Mouse (Mus musculus) MEL (cell line): ENCODE measurements around the gene Irgm2. TPM values are rescaled to one million over a fixed set of nuclear protein-coding genes. Genes with fewer than 3 reads are reported as not detected.
A peak's percentile ranks its signal among the peaks of the same experiment; 100 is the strongest.

Experiments used
- DNase-seq: peaks from one replicate; pipeline ENCODE4 v3.0.0; 2011; ENCODE audit warnings: low read depth, low spot score
- H3K27ac ChIP-seq: 2 replicates; pipeline ENCODE4 v1.5.1; 2012; ENCODE audit warnings: low read depth, mild to moderate bottlenecking, control low read depth, low read length, moderate library complexity; ENCODE audit not compliant: control insufficient read depth
- H3K27me3 ChIP-seq, 2 experiments: fragments of 150-350 bp in 1 of 2; sonication (generic) in 1 of 2; 2 replicates each; pipeline ENCODE4 v1.6.1; 2012; ENCODE audit warnings: low read length in 2 of 2, mild to moderate bottlenecking in 2 of 2, improper control_type of control experiment in 1 of 2, moderate library complexity in 1 of 2; ENCODE audit not compliant: insufficient read depth in 2 of 2, control insufficient read depth in 1 of 2
- H3K36me3 ChIP-seq, 2 experiments: 2 replicates each; pipeline ENCODE4 v1.6.1; 2012 to 2014; ENCODE audit warnings: low read length in 2 of 2, improper control_type of control experiment in 1 of 2, inconsistent platforms in 1 of 2, mild to moderate bottlenecking in 1 of 2; ENCODE audit not compliant: insufficient read depth in 2 of 2, control insufficient read depth in 1 of 2
- H3K4me1 ChIP-seq, 2 experiments: fragments of 150-350 bp in 1 of 2; sonication (generic) in 1 of 2; 2 replicates each; pipeline ENCODE4 v1.6.1; 2012; ENCODE audit warnings: low read length in 2 of 2, improper control_type of control experiment in 1 of 2, mild to moderate bottlenecking in 1 of 2; ENCODE audit not compliant: insufficient read depth in 2 of 2, control insufficient read depth in 1 of 2
- H3K4me3 ChIP-seq, 2 experiments: fragments of 150-350 bp in 1 of 2; sonication (generic) in 1 of 2; 2 replicates each; pipeline ENCODE4 v1.5.1; 2012; ENCODE audit warnings: low read depth in 2 of 2, low read length in 2 of 2, mild to moderate bottlenecking in 2 of 2, moderate library complexity in 2 of 2, control low read depth in 1 of 2, improper control_type of control experiment in 1 of 2; ENCODE audit not compliant: control insufficient read depth in 1 of 2, insufficient read depth in 1 of 2
- H3K79me2 ChIP-seq: 2 replicates; pipeline ENCODE4 v1.6.1; 2012; ENCODE audit warnings: mild to moderate bottlenecking, low read length, moderate library complexity; ENCODE audit not compliant: control insufficient read depth, poor library complexity, insufficient read depth
- H3K9ac ChIP-seq: 2 replicates; pipeline ENCODE4 v1.6.1; 2012; ENCODE audit warnings: low read depth, mild to moderate bottlenecking, control low read depth, low read length, moderate library complexity; ENCODE audit not compliant: control insufficient read depth, poor library complexity, severe bottlenecking
- H3K9me3 ChIP-seq: fragments of 150-350 bp; sonication (generic); replicated peaks from 2 replicates; pipeline ENCODE4 v1.6.1; 2012; ENCODE audit warnings: mild to moderate bottlenecking, low read length, improper control_type of control experiment, moderate library complexity; ENCODE audit not compliant: insufficient read depth
- CTCF ChIP-seq, 3 experiments: IDR thresholded peaks in 2 of 3; conservative IDR thresholded peaks in 1 of 3; 2 replicates each; pipeline ENCODE4 v1.5.1; 2011 to 2012; ENCODE audit warnings: low read length in 3 of 3, low read depth in 2 of 3, mild to moderate bottlenecking in 2 of 3, improper control_type of control experiment in 1 of 3, inconsistent platforms in 1 of 3, mixed read lengths in 1 of 3, moderate library complexity in 1 of 3; ENCODE audit not compliant: control insufficient read depth in 1 of 3, insufficient read depth in 1 of 3, poor library complexity in 1 of 3, severe bottlenecking in 1 of 3
- E2F4 ChIP-seq: IDR thresholded peaks from 2 replicates; pipeline ENCODE4 v1.6.1; 2011; ENCODE audit warnings: low read depth, low read length, improper control_type of control experiment, borderline replicate concordance
- EP300 ChIP-seq, 2 experiments: IDR thresholded peaks; 2 replicates each; pipeline ENCODE4 v1.6.1; 2011; ENCODE audit warnings: improper control_type of control experiment in 2 of 2, low read length in 2 of 2, low read depth in 1 of 2, mild to moderate bottlenecking in 1 of 2
- GABPA ChIP-seq: IDR thresholded peaks from 2 replicates; pipeline ENCODE4 v1.6.1; 2012; ENCODE audit warnings: low read depth, mild to moderate bottlenecking, inconsistent platforms, low read length, improper control_type of control experiment, moderate library complexity
- HCFC1 ChIP-seq: IDR thresholded peaks from 2 replicates; pipeline ENCODE4 v1.6.1; 2012; ENCODE audit warnings: low read depth, mild to moderate bottlenecking, inconsistent platforms, low read length, improper control_type of control experiment, moderate library complexity
- JUND ChIP-seq: IDR thresholded peaks from 2 replicates; pipeline ENCODE4 v1.6.1; 2011; ENCODE audit warnings: low read depth, mild to moderate bottlenecking, improper control_type of control experiment, low read length
- KAT2A ChIP-seq: conservative IDR thresholded peaks from 2 replicates; pipeline ENCODE4 v1.6.1; 2012; ENCODE audit warnings: low read depth, low read length, improper control_type of control experiment, inconsistent platforms
- MAX ChIP-seq: IDR thresholded peaks from 2 replicates; pipeline ENCODE4 v1.6.1; 2011; ENCODE audit warnings: low read length, improper control_type of control experiment
- MAZ ChIP-seq: IDR thresholded peaks from 2 replicates; pipeline ENCODE4 v1.6.1; 2012; ENCODE audit warnings: low read depth, mild to moderate bottlenecking, inconsistent platforms, low read length, improper control_type of control experiment
- MEF2A ChIP-seq: IDR thresholded peaks from 2 replicates; pipeline ENCODE4 v1.6.1; 2014; ENCODE audit warnings: low read depth, mild to moderate bottlenecking, inconsistent platforms, low read length, improper control_type of control experiment; ENCODE audit not compliant: poor library complexity, insufficient replicate concordance, severe bottlenecking; ENCODE audit errors: extremely low read depth
- MYB ChIP-seq: IDR thresholded peaks from 2 replicates; pipeline ENCODE4 v1.6.1; 2011; ENCODE audit warnings: mild to moderate bottlenecking, low read depth, low read length, improper control_type of control experiment
- MYC ChIP-seq: IDR thresholded peaks from 2 replicates; pipeline ENCODE4 v1.6.1; 2011; ENCODE audit warnings: low read depth, mild to moderate bottlenecking, low read length, improper control_type of control experiment, moderate library complexity
- NELFE ChIP-seq: IDR thresholded peaks from 2 replicates; pipeline ENCODE4 v1.6.1; 2011; ENCODE audit warnings: low read depth, low read length, improper control_type of control experiment
- POLR2A ChIP-seq, 2 experiments: IDR thresholded peaks; 2 replicates each; pipeline ENCODE4 v1.6.1; 2011 to 2012; ENCODE audit warnings: low read length in 2 of 2, mild to moderate bottlenecking in 2 of 2, control low read depth in 1 of 2, improper control_type of control experiment in 1 of 2, low read depth in 1 of 2, moderate library complexity in 1 of 2; ENCODE audit not compliant: control insufficient read depth in 1 of 2, insufficient read depth in 1 of 2, poor library complexity in 1 of 2
- POLR2AphosphoS2 ChIP-seq: IDR thresholded peaks from 2 replicates; pipeline ENCODE4 v1.6.1; 2011; ENCODE audit warnings: low read length, improper control_type of control experiment
- POLR2AphosphoS5 ChIP-seq: IDR thresholded peaks from 2 replicates; pipeline ENCODE4 v1.6.1; 2012; ENCODE audit warnings: low read depth, borderline replicate concordance, mild to moderate bottlenecking, inconsistent platforms, low read length, moderate library complexity, mixed read lengths
- RAD21 ChIP-seq: IDR thresholded peaks from 2 replicates; pipeline ENCODE4 v1.6.1; 2011; ENCODE audit warnings: mild to moderate bottlenecking, low read depth, low read length, improper control_type of control experiment
- RCOR1 ChIP-seq: IDR thresholded peaks from 2 replicates; pipeline ENCODE4 v1.6.1; 2012; ENCODE audit warnings: low read depth, mild to moderate bottlenecking, inconsistent platforms, low read length, improper control_type of control experiment
- SMC3 ChIP-seq: IDR thresholded peaks from 2 replicates; pipeline ENCODE4 v1.6.1; 2011; ENCODE audit warnings: low read depth, low read length, improper control_type of control experiment
- TCF12 ChIP-seq: IDR thresholded peaks from 2 replicates; pipeline ENCODE4 v1.6.1; 2014; ENCODE audit warnings: low read depth, mild to moderate bottlenecking, inconsistent platforms, low read length, improper control_type of control experiment, moderate library complexity
- UBTF ChIP-seq: IDR thresholded peaks from 2 replicates; pipeline ENCODE4 v1.6.1; 2012; ENCODE audit warnings: low read depth, mild to moderate bottlenecking, inconsistent platforms, low read length, improper control_type of control experiment, moderate library complexity, borderline replicate concordance; ENCODE audit not compliant: insufficient read depth
- USF2 ChIP-seq, 2 experiments: IDR thresholded peaks; 2 replicates each; pipeline ENCODE4 v1.6.1; 2011 to 2012; ENCODE audit warnings: improper control_type of control experiment in 2 of 2, low read length in 2 of 2, borderline replicate concordance in 1 of 2, inconsistent platforms in 1 of 2, low read depth in 1 of 2, mild to moderate bottlenecking in 1 of 2; ENCODE audit not compliant: insufficient read depth in 1 of 2
- ZMIZ1 ChIP-seq: IDR thresholded peaks from 2 replicates; pipeline ENCODE4 v1.6.1; 2012; ENCODE audit warnings: low read depth, mild to moderate bottlenecking, inconsistent platforms, low read length, improper control_type of control experiment, moderate library complexity
- ZNF384 ChIP-seq: IDR thresholded peaks from 2 replicates; pipeline ENCODE4 v1.6.1; 2012; ENCODE audit warnings: low read depth, mild to moderate bottlenecking, inconsistent platforms, low read length, improper control_type of control experiment
- polyA plus RNA-seq, 2 experiments: library from polyadenylated mRNA; stranded (reverse) in 1 of 2; unstranded in 1 of 2; fragments of >175 nt in 1 of 2; fragments of >200 nt in 1 of 2; gene quantifications; 2 replicates each; pipeline versions ENCODE4 v1.2.1 to v1.2.4; 2012; ENCODE audit warnings: low replicate concordance in 2 of 2, low read depth in 1 of 2; ENCODE audit not compliant: insufficient read length in 2 of 2, insufficient read depth in 1 of 2, missing spikeins in 1 of 2
- total RNA-seq: library from RNA; depleted of rRNA; stranded (reverse); fragments of 300-350 nt; gene quantifications from 2 replicates; pipeline ENCODE4 v1.2.3, GENCODE M21; 2012

Irgm2 gene
- total and polyA plus RNA-seq, 3 experiments: 1.1 TPM; not detected in 1

GRCm38 (mm10) chr11:58156871-58157270 lies 42.5 kb upstream of the Irgm2 start:
- DNase-seq: no peak
- H3K4me1 ChIP-seq: no peaks in the 10 kb centered on the region
- H3K9me3 ChIP-seq: no peaks in the 10 kb centered on the region
- TF ChIP-seq POLR2A (IDR thresholded peaks at IDR 0.05; ENCODE audit: control insufficient read depth in 1 of 2, insufficient read depth in 1 of 2, low read depth in 1 of 2, low read length in 2 of 2, poor library complexity in 1 of 2): no peak
- no peak for TF ChIP-seq ZNF384
- no peak for TF ChIP-seq POLR2AphosphoS5
- TF ChIP-seq NELFE: no peak
- no peak for TF ChIP-seq UBTF
- TF ChIP-seq E2F4: no peak
- TF ChIP-seq POLR2AphosphoS2: no peak
- TF ChIP-seq KAT2A: no peak
- TF ChIP-seq RCOR1: no peak
- TF ChIP-seq USF2 (IDR thresholded peaks at IDR 0.05; ENCODE audit: borderline replicate concordance in 1 of 2, insufficient read depth in 1 of 2, low read depth in 1 of 2, low read length in 2 of 2): no peak
- no peaks in the 10 kb centered on the region for H3K79me2 ChIP-seq
- no peak overlapping the region for H3K4me3 ChIP-seq
- H3K36me3 ChIP-seq: peaks cover 0 to 49% of the 10 kb centered on the region in 2 experiments; a peak in 2 of 4 replicates
- H3K9ac ChIP-seq: no peak overlapping the region
- H3K27ac ChIP-seq: no peak overlapping the region
- no peaks in the 10 kb centered on the region for H3K27me3 ChIP-seq

GRCm38 (mm10) chr11:58165072-58165471 lies 34.3 kb upstream of the Irgm2 start:
- Histone ChIP-seq H3K4me3 (no peak overlapping the region), H3K27me3 (no peaks in the 10 kb centered on the region), H3K9me3 (no peaks in the 10 kb centered on the region), H3K36me3 (peaks cover 7 to 27% of the 10 kb centered on the region in 2 experiments), H3K4me1 (peaks cover 0 to 2% of the 10 kb centered on the region in 2 experiments; a peak in 1 of 4 replicates), H3K79me2 (peaks cover 18% of the 10 kb centered on the region), H3K27ac (no peak overlapping the region), H3K9ac (no peak overlapping the region)
- TF ChIP-seq RAD21 (peak; percentile 41), NELFE (no peak), MAX (peak; percentile 29; the same call in 1 of the 2 replicates), ZMIZ1 (no peak), GABPA (no peak), MYC (no peak), KAT2A (no peak), HCFC1 (no peak), EP300 (IDR thresholded peaks at IDR 0.05; ENCODE audit: low read depth in 1 of 2, low read length in 2 of 2) (no peak), MYB (no peak), JUND (no peak), MAZ (no peak), ZNF384 (no peak), TCF12 (no peak), MEF2A (no peak), SMC3 (peak; percentile 28; the same call in 1 of the 2 replicates), POLR2AphosphoS5 (no peak), CTCF (IDR thresholded peaks at IDR 0.05 in 2 of 3, conservative IDR thresholded peaks at IDR 0.05 in 1 of 3; ENCODE audit: control insufficient read depth in 1 of 3, insufficient read depth in 1 of 3, low read depth in 2 of 3, low read length in 3 of 3, poor library complexity in 1 of 3, severe bottlenecking in 1 of 3) (peak; percentile 44 to 64 (median 53))
- peak; percentile 66 for DNase-seq
